Mouse (Mus musculus): ENCODE measurements at regions not wholly inside any gene's neighbourhood (a gene's known extent, or its start where the extent isn't known, plus 50 kb on each side); places are given as distances from the start of the nearest gene placed in this dataset.
A peak's percentile ranks its signal among the peaks of the same experiment; 100 is the strongest.

DNA sequence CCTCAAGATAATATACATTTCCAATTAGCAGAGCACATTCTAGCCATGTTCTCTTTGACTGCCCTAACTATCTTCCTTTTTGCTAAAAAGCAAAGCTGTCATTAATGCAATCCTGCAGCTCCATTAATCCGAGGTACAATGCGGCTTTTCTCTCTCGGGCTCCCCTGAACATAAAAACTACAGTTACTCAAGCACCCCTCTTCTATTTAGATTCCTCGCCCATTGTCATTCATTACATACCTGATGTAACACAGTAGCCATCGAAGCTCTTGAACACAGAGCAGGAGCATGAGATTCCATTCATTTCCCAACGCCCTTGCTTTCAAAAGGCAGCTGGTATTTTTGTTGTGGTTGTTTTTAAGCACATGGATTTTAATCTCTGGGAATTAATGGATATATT lies 387.2 kb downstream of the Sorl1 start:
- peak overlapping the region; percentile 44 for H3K4me3 ChIP-seq (ENCODE audit: low read depth, low read length)
- H3K9me3 ChIP-seq (ENCODE audit: low read length), result no peaks in the 10 kb centered on the region
- DNase-seq (peak; percentile 69), ATAC-seq (no peak)
- TF ChIP-seq CTCF (IDR thresholded peaks at IDR 0.05; ENCODE audit: low read depth), result no peak
- H3K4me1 ChIP-seq (ENCODE audit: insufficient read depth), result peaks cover 12% of the 10 kb centered on the region
- peak overlapping the region; percentile 98 for H3K27ac ChIP-seq (ENCODE audit: low read depth, low read length)
- H3K36me3 ChIP-seq (ENCODE audit: insufficient read depth), result no peaks in the 10 kb centered on the region
- H3K4me2 ChIP-seq (ENCODE audit: low read depth), result peak overlapping the region; percentile 74
- 3% methylated on average over 6 of the region's 6 CpGs for WGBS
- no peaks in the 10 kb centered on the region for H3K27me3 ChIP-seq (ENCODE audit: insufficient read depth, low read length)
- H3K9ac ChIP-seq, result peak overlapping the region; percentile 73

DNA sequence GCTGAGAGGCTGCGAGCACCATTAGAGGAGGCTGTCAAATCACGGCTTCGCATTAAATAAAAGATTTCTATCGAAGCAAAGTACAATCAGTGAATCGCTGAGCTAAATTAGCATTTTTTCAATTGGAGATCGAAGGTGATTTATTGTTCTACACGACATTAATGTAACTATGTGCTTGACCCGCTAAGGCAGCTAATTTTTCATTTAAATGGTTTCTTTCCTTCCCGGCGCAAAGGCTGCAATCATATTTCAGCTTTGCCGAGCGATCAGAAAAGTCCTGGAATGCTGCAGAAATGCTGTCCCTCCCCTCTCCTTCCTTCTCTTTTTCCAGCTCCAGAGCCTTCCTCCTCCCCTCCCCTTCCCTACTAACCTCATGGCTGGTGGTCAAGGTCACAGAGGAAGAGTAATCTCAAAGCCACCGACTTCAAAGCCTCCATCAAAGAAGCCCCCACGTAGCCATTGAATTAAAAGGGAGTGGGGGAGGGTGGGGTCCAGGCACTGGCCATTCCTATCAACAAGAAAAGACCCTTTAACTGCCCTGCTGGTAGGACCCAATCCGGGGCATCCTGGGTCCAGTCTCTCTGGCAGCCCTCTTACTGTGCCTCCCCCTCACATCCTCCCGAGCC lies 387.8 kb downstream of the Sorl1 start:
- H3K9ac ChIP-seq, result peak overlapping the region; percentile 73
- no peak for TF ChIP-seq CTCF (IDR thresholded peaks at IDR 0.05; ENCODE audit: low read depth)
- no peaks in the 10 kb centered on the region for H3K36me3 ChIP-seq (ENCODE audit: insufficient read depth)
- peak overlapping the region; percentile 74 for H3K4me2 ChIP-seq (ENCODE audit: low read depth)
- ATAC-seq (peak; percentile 47), DNase-seq (no peak)
- H3K9me3 ChIP-seq (ENCODE audit: low read length), result no peaks in the 10 kb centered on the region
- H3K27me3 ChIP-seq (ENCODE audit: insufficient read depth, low read length), result no peaks in the 10 kb centered on the region
- H3K4me1 ChIP-seq (ENCODE audit: insufficient read depth), result peaks cover 12% of the 10 kb centered on the region
- H3K4me3 ChIP-seq (ENCODE audit: low read depth, low read length), result peak overlapping the region; percentile 44
- H3K27ac ChIP-seq (ENCODE audit: low read depth, low read length), result peak overlapping the region; percentile 98
- whole genome bisulfite sequencing, result 1% methylated on average over 16 of the region's 16 CpGs

DNA sequence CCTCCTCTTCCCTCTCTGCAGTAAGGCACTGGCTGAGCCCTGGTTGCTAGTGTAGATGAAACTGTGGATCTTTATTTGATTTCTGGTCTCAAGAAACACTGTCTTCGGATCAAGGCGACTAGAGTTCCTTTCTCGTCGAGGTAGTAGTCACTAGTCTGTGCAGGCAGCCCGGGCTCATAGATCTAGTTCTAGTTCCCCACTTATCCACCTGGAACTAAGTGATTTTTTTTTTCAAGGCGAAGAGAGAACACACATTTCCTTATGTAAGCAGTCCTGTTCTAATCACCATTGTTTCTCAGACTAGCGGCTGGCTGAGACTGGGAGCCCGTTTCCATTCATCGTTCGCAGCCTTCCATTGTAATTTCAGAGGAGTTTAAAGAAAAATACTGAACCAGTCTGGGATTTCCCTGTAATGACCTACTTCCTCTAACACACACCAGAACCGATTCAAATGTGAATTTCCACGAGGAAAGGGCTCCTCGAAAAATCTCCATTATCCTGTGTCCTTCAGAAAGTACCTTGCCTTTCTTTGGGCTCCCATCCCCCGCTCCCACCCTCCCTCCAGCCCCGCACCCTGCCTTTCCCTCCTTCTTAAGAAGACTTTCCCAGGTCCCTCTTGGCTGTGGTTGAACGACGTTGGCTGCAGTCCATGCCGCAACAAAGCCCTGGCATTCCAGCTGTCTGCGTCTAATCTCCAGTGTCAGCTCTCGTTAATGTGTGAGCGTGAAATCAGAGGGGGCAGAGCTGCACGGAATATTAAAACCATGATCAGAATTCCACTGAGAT lies 388.5 kb downstream of the Sorl1 start:
- WGBS, result 1% methylated on average over 22 of the region's 22 CpGs
- ATAC-seq (peak; percentile 91), DNase-seq (peak; percentile 93)
- H3K27me3 ChIP-seq (ENCODE audit: insufficient read depth, low read length), result no peaks in the 10 kb centered on the region
- no peaks in the 10 kb centered on the region for H3K9me3 ChIP-seq (ENCODE audit: low read length)
- no peak for TF ChIP-seq CTCF (IDR thresholded peaks at IDR 0.05; ENCODE audit: low read depth)
- no peaks in the 10 kb centered on the region for H3K36me3 ChIP-seq (ENCODE audit: insufficient read depth)
- H3K9ac ChIP-seq, result peak overlapping the region; percentile 73
- peak overlapping the region; percentile 74 for H3K4me2 ChIP-seq (ENCODE audit: low read depth)
- peak overlapping the region; percentile 98 for H3K27ac ChIP-seq (ENCODE audit: low read depth, low read length)
- peaks cover 12% of the 10 kb centered on the region for H3K4me1 ChIP-seq (ENCODE audit: insufficient read depth)
- peak overlapping the region; percentile 44 for H3K4me3 ChIP-seq (ENCODE audit: low read depth, low read length)

DNA sequence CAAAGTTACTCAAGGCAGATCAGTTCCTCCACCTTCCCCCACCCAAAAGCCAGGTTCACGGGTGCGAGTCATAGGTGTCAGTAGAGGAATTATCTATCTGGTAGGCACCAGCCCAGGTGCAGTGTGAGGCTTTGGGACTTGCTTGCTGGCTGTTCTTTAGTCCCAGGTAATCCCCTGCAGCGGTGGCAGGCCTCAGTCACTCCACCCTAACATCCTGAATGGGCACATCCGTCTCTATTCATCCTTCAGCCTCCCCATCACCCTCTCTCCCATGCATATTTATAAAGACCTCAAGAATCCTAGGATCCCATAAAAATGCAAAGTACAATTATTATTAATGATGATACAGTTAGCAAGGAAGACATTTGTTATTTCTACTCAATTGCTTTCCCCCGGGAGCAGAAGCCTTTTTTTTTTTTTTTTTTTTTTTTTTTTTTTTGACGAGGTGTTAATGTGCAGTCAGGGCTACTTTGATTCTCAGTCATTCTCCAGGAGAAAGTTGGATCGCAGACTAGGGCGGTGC lies 389.1 kb downstream of the Sorl1 start:
- H3K36me3 ChIP-seq (ENCODE audit: insufficient read depth), result no peaks in the 10 kb centered on the region
- H3K4me3 ChIP-seq (ENCODE audit: low read depth, low read length), result peak overlapping the region; percentile 44
- H3K27me3 ChIP-seq (ENCODE audit: insufficient read depth, low read length), result no peaks in the 10 kb centered on the region
- WGBS, result 13% methylated on average over 8 of the region's 8 CpGs
- peak overlapping the region; percentile 73 for H3K9ac ChIP-seq
- H3K4me1 ChIP-seq (ENCODE audit: insufficient read depth), result peaks cover 12% of the 10 kb centered on the region
- DNase-seq (peak; percentile 31), ATAC-seq (peak; percentile 44)
- peak overlapping the region; percentile 74 for H3K4me2 ChIP-seq (ENCODE audit: low read depth)
- peak overlapping the region; percentile 98 for H3K27ac ChIP-seq (ENCODE audit: low read depth, low read length)
- H3K9me3 ChIP-seq (ENCODE audit: low read length), result no peaks in the 10 kb centered on the region
- TF ChIP-seq CTCF (IDR thresholded peaks at IDR 0.05; ENCODE audit: low read depth), result no peak

DNA sequence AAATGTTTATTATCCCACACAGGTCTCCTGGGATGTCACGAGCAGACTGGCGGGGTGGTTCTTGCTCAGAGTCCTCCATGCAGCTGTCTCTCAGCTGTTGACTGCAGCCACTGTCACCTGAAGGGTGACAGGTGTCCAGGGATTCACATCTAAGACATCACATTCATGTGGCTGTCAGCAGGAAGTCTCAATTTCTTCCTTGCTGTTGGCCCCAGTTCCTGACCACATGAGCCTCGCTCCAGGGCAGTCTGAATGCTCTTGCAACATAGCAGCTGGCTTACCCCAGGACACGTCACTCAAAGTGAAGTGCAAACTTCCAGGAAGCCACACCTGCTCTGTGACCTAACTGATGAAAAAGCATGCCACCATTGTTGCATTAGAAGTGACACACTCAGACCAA lies 402.5 kb downstream of the Sorl1 start:
- H3K27me3 ChIP-seq (ENCODE audit: insufficient read depth, low read length), result no peaks in the 10 kb centered on the region
- H3K4me1 ChIP-seq (ENCODE audit: insufficient read depth), result no peaks in the 10 kb centered on the region
- WGBS, result 85% methylated on average over 4 of the region's 4 CpGs
- no peak overlapping the region for H3K9ac ChIP-seq
- no peak overlapping the region for H3K27ac ChIP-seq (ENCODE audit: low read depth, low read length)
- TF ChIP-seq CTCF (IDR thresholded peaks at IDR 0.05; ENCODE audit: low read depth), result no peak
- no peak overlapping the region for H3K4me2 ChIP-seq (ENCODE audit: low read depth)
- DNase-seq, result no peak
- ATAC-seq, result no peak
- H3K36me3 ChIP-seq (ENCODE audit: insufficient read depth), result no peaks in the 10 kb centered on the region
- H3K4me3 ChIP-seq (ENCODE audit: low read depth, low read length), result no peak overlapping the region
- no peaks in the 10 kb centered on the region for H3K9me3 ChIP-seq (ENCODE audit: low read length)

DNA sequence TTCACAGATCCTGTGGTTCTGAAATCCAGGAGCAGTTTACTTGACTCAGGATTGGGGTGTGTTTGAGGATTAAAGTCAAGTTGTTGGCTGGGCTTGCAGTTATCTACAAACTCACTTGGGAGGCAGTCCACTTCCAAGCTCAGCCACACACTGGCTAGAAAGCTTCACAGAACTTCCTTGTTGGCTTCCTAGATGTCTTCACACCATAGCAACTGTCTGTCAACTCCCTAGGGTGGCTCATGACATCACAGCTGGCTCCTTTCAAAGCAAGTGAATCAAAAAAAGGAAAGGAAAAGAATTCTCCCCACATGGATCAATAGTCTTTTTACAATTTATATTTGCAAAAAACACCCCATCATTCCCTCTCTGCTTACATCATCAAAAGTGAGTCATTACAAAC lies 408.9 kb downstream of the Sorl1 start:
- H3K4me1 ChIP-seq (ENCODE audit: insufficient read depth), result no peaks in the 10 kb centered on the region

DNA sequence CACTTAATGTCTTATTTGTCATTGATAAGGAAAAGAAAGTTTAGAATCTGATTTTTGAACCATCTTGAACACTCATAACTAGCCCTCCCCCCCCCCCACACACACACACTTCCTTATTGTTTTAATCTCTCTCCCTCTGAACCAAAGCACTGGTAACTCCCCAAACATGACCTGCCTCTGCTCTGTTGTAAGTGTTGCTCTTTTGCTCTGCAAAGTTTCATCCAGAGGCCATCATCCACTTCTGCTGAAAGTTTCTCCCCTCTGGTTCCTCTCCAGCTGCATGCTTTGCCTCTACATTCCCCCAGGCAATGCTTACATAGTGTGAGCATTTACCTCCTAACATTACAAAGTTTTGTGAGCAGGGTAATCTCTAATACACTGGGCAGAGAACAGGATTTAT lies 418.1 kb downstream of the Sorl1 start:
- Histone ChIP-seq H3K4me2 (ENCODE audit: low read depth) (no peak overlapping the region), H3K4me1 (ENCODE audit: insufficient read depth) (peaks cover 8% of the 10 kb centered on the region), H3K4me3 (ENCODE audit: low read depth, low read length) (no peak overlapping the region), H3K27ac (ENCODE audit: low read depth, low read length) (no peak overlapping the region), H3K27me3 (ENCODE audit: insufficient read depth, low read length) (no peaks in the 10 kb centered on the region), H3K9me3 (ENCODE audit: low read length) (no peaks in the 10 kb centered on the region), H3K36me3 (ENCODE audit: insufficient read depth) (no peaks in the 10 kb centered on the region), H3K9ac (no peak overlapping the region)
- DNase-seq (no peak), ATAC-seq (no peak)
- no peak for TF ChIP-seq CTCF (IDR thresholded peaks at IDR 0.05; ENCODE audit: low read depth)

More for the DNA sequence above, 408.9 kb downstream of the Sorl1 start:
- Histone ChIP-seq H3K9me3 (ENCODE audit: low read length) (no peaks in the 10 kb centered on the region), H3K9ac (no peak overlapping the region), H3K27me3 (ENCODE audit: insufficient read depth, low read length) (no peaks in the 10 kb centered on the region), H3K27ac (ENCODE audit: low read depth, low read length) (no peak overlapping the region), H3K4me3 (ENCODE audit: low read depth, low read length) (no peak overlapping the region), H3K36me3 (ENCODE audit: insufficient read depth) (no peaks in the 10 kb centered on the region), H3K4me2 (ENCODE audit: low read depth) (no peak overlapping the region)
- DNase-seq, result no peak
- no peak for ATAC-seq
- TF ChIP-seq CTCF (IDR thresholded peaks at IDR 0.05; ENCODE audit: low read depth), result no peak
